Mouse (Mus musculus): ENCODE data around the gene Mrln.
A peak's percentile ranks its signal among the peaks of the same experiment; 100 is the strongest.
"Not testable (repeated sequence)": the region's sequence is repeated elsewhere in the genome, so short reads cannot be mapped to it uniquely, and the experiment has no call there.

Gene Mrln

DNA sequence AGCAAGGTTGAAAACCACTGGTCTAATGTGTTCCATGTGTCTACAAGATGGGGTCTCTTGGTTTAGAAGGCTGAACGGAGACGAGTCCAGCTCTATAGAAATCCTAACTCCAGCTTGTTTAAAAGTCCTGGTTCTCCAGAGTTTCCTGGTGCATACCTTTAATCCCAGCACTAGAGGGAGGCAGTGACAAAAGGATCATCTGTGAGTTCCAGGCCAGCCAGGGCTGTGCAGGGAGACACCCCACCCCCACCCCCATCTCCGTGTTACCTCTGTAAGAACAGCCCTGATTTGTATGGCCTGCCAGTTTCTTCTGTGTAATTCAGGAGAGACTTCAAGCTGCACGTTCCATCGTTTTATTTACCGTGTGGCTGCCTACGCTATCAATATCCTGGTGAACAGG, 8.7 kb upstream of the Mrln start:
- peak; percentile 39 to 60 for DNase-seq

DNA sequence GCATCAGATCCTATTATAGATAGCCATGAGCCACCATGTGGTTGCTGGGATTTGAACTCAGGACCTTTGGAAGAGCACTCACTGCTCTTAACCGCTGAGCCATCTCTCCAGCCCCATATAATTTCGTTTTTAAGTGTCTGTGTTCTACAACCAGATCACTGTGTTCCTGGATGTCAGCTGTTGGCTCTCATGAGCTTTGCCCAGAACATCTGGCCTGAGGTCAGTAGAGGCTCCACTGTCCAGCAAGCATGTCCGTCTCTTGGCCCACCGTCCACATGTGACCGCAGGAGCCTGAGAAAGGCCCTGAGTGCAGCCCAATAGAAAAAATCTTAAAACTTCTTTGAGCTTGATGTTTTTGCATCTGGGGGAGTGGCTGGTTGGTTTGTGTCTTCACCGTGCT, 7.8 kb upstream of the Mrln start:
- peak in 1 of 2 experiments; percentile 72 for DNase-seq

DNA sequence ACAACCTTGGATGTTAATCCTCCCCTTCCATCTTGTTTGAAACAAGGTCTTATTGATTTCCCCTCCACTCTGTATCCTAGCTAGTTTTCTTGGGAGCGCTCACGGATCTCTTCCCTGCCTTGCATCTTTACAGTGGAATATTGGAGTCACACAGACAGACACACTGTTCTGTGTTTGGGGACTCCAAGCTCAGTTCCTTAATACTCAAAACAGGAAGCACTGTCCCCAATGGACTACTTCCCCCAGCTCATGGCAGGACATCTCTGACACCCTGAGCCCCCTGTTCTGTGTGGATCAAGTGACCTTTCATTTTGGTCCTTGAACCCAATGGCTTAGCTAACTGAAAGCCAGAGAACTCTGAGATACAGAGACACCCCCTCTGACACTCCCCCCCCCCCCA, 6.9 kb upstream of the Mrln start:
- no peak for DNase-seq

DNA sequence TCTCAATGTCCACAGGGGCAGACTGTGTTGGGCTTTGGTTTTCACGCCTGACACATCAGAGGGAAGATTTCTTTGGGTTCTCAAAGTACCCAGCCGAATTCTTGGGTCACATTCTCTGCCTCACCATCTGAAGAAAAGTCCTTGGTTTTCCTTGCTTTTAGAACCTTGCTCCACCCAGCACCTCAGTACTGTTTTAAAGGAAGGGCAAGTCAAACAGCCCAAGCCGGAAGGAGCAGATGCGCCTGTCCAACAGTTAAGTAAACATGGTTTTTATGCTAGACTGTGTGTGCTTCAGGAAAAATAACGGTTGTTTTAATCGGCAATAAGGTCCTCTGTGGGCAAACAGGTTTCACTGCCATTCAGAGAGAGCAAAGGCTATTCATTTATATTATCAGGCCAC, 6.5 kb upstream of the Mrln start:
- no peak for DNase-seq

DNA sequence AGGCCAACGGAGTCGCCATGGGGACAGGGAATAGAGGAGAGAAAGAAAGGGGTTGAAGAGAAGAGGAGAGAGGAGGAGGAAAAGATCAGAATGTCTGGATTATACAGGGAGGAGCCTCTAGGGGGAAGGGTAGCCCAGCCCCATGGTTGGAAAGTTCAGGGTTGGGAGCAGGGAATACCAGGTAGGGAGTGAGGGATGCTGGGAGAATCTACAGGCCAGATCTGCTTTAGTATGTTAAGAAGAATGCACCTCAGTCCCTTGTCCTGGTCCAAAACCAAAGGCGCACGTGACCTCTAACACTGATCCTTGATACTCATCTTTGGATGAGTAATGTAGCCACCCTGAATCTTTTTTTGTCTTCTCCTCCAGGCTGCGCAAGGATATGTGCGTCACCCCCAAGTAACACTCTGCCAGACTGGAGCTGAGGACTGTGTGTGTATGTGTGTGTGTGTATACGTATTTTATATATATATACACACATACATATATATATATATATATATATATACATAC, 5.5 kb upstream of the Mrln start:
- DNase-seq = no peak

DNA sequence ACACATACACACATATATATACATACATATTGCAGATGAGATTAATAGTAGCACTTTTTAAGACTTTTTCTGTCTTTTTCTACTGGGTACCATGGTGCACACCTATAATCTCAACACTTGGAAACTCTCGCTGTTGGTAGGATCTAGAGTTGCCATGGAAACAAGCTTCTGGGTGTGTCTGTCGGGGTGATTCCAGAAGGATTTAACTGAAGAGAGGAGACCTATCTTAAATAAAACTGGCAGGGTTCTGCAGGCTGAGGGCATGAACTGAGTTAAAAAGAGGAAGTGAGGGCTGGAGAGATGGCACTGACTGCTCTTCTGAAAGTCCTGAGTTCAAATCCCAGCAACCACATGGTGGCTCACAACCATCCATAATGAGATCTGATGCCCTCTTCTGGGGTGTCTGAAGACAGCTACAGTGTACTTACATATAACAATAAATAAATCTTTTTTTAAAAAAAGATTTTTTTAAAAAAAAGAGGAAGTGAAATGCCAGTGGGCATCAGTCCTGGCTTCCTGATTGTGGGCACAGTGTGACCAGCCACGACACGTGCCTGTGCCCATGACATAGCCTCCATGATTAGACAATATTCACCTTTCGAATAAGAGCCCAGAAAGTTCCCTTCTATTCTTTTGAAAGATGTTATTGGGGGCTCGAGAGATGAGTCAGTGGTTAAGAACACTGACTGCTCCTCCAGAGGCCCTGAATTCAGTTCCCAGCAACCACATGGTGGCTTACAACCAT, 4.8 kb upstream of the Mrln start:
- no peak for DNase-seq

DNA sequence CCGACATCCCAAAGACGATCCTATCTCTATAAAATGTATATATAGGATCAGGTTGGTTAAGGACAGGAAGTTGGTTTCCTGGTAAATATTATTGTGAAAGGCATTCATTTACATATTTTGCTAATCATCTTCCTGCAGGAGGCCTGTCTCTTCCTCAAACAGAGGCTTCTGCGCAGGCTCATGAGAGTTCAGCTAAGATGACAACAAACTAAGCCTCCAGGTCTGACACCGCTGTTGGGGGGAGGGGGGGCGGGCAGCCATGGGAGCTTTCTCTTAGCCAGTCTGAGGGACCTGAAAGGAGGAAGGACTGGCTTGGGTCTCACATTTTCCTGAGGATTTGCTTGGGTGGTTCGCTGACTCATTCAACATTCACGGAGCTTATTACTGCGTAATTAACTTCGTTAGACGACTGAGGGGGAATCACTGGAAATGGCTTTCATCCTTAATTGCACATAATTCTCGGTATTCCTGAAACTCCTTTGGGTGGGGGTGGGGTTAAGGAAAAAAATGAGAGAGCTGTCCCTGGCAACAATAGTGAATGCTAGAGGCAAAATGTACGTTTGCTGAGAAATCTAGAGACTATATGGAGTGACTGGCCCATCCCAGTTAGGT, 3.5 kb upstream of the Mrln start:
- DNase-seq = no peak

DNA sequence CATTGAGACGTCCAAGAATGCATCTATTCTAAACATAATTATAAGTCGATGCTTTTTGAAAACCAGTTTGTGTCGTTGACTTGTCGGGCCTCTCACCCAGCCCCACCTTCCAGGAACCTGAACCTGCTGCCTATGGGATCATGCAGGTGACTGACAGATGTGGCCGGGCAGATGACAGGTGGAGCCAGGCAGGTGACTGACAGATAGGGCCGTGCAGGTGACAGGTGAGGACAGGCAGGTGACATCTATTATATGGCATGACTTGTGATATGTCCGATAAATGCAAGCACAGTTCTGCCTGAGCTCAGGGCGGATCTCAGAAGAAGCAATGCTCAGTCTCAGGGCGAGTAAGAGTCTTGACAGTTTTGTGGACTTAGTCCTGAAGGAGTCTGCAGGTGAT, 6.8 kb downstream of the Mrln start:
- no peak for DNase-seq

DNA sequence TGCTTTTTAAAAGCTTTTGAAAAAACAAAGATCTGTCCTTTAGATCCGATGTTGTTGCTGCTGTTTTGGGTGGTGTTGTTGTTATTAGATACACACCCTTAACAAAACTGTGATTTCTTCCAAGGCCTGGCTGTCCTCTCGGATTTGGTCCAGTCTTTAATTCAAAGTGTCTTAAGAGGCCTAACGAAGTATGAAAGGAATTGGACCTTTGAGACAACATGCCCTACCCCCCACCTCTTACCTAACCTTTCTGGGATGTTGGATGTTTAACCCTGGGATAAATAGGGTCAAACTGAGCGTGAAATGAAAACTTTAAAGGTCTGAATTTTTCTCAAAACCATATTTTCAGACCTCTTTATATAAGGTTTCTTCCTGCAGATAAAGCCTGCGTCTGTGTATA, 16.5 kb downstream of the Mrln start:
- peak; percentile 68 to 78 for DNase-seq

DNA sequence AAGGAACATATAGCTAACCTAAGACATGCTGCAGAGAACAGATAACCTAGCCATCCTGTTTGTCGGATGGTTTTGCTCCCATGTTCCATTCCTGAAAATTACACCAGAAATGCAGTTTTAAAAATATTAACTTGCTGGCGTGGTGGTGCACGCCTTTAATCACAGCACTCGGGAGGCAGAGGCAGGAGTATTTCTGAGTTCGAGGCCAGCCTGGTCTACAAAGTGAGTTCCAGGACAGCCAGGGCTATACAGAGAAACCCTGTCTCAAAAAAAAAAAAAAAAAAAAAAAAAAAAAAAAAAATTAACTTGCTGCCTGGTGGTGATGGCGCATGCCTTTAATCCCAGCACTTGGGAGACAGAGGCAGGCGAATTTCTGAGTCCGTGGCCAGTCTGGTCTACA, 17.8 kb downstream of the Mrln start:
- not testable (repeated sequence) for DNase-seq

DNA sequence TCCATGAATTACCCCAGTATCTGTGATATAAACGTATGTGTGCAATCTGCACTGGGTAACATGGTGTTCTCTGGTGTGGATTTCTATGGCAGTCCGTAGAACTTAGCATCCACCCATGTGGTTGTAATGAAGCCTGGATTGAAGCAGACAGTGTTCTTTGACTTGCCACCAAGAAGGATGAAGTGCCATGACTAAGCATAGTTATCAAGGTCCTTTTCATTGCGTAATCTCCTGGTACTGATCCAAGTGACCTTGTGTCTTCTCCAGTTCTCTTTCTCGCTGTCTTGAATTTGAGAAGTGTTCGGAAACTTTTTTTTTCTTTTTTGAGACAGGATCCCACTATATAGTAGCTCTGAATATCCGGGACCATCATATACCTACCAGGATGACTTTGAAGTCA, 20.1 kb downstream of the Mrln start:
- DNase-seq = peak; percentile 46 to 73

DNA sequence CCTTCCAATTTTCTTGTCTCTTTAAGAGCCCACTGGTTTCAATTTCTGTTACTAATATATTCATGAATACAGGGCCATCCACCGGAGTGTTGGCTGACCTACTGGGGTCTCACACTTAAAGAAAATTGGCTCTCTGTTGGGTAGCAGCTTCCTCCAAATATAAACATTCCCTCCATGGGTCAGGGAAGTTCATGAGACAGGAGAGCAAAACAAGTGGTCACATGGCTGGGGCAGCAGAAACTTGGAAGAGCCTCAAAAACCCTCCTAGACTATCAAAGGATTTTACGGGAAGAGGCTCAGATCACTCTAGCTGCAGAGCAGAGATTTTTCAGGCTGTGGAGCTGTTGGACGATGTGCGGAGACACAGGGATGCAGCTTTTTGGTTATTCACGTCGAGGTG, 21.3 kb downstream of the Mrln start:
- peak; percentile 27 to 63 for DNase-seq

DNA sequence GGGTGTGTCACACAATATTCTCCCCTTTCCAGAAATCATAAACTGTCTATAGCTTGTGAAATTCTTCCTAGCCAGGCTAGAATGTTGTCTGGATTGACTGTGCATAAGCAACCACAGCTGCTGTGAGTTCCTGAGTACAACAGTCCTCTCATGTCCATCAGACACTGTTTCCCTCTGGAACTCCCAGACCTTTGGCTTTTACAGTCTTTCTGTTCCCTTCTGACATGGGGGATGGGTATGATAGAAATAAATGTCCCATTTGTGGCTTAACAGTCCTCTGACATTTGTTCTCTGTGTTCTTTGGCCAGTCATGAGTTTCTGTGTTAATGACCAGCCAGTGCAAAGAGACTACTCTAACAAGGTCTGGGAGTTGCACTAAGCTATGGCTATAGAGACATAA, 22.1 kb downstream of the Mrln start:
- peak in 1 of 2 experiments; percentile 49 for DNase-seq

DNA sequence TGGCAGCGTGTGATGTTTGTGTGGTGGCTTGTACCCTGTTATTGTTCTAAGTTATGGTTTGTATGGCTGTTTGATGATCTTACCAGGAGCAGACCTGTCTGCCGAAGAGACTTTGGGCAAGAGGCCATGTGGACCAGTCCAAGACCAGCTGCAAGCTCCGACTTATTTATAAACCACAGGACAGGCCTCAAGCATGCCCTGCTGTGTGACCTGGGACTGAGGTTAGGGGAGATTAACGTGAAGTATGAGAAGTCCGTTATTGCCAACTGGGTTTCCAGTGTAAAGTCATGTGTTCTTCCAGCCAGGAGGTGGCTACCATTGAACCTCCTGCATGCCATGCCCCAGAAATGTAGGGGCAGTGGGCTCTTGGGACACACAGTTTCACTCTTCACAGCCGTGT, 25.9 kb downstream of the Mrln start:
- no peak for DNase-seq

DNA sequence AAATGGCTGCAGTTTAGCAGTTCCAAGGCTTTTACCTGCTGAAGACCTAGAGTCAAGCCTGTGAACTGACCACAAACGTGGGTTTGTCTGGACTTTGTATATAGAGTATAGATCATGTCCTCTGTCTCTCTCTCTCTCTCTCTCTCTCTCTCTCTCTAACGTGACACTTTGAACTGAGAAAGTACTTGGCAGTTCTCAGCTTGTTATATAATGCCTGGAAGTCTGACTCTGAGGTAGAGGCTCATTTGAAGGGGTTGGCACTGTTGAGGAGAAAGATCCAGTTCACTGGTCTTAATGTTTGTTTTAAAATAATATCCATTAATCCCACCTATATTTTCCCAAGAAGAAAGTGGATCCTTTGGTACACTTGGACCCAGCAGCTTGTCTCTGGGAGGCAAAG, 33.5 kb downstream of the Mrln start:
- no peak for DNase-seq

DNA sequence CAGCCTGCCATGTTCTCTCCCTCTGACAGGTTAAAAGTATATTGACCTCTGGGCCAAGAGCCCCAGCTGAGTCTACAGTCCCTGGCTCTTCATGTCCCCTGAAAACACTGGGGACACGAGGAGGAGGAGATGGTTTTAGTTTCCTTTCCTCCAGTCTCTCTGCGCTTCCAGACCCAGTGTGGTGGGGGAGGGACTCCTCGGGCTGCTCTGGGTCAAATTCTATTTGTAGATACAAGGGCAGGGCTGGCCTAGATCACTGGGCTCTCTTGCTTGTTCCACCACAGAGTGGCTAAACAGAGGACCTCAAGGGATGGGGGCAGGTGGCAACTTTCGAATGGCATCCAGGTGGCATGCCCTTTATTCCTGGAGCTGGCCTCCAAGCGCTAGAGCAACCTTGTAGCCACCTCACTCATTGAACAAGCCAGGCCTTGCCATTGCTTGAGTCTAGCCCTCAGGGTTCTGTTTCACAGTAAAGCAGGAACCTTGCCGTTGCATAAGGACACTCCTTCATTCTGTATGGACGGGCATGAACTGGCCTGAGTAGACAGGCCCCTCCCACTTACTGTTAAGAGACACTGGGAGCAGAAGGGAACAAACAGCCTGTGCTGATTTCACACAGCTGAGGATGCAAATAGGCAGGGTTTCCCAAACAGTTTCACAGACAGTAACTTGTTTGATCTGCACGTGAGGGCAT, 38.4 kb downstream of the Mrln start:
- peak; percentile 48 to 77 for DNase-seq

DNA sequence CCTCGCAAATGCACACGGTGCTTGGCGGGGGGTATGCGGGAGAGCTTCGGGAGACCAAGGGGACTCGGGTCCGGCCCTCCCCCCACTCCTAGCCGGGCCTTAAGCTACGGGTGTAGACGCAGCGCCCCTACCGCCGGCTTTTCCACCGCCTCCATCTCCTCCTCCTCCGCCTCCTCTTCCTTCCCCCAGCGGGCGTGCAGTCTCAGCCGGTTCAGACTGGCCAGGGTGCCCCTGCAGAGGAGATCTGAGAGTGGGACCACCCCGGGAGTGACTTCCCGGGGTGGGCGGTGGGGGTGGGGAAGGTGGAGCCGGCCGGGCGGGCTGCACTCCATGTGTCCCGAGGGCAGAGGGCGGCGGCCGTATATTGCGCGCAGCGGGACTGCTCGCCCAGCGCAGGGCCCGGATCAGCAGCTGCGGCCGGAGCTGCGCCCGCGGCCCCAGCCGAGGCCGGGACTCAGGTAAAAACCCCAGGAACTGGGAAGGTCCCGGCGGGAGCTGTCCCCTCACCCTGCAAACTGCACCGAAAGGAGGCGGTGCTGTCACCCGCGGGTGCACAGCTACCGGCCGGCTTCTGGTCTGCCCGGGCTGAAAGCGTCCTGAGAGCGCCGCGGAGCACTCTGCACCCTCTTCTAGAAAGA, 40.6 kb downstream of the Mrln start, which contains the start of gene Slc16a9:
Gene Slc16a9 (plus strand): TSS at position 180 of the 638 bp plus-strand sequence.
- DNase-seq = peak; percentile 82 to 94

DNA sequence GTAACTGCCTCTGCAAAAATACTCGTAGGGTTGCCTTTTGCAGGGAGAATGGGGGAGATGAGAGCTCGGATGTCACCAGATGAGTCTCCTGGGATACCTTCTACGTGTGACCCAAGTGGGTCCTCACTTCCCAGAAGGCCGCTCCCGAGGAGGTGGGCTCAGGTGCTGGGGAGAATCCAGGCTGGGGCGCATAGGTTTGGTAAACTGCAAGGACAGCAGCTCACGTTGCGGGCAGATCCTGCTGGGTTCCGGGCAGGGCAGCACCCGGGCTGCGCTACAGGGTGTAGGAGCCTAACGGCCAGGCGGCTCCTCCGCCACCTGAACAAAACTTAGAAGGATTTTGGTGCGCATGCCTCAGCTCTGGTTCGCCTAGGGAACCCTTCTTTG, 41.1 kb downstream of the Mrln start:
- peak in 1 of 2 experiments; percentile 62 for DNase-seq

DNA sequence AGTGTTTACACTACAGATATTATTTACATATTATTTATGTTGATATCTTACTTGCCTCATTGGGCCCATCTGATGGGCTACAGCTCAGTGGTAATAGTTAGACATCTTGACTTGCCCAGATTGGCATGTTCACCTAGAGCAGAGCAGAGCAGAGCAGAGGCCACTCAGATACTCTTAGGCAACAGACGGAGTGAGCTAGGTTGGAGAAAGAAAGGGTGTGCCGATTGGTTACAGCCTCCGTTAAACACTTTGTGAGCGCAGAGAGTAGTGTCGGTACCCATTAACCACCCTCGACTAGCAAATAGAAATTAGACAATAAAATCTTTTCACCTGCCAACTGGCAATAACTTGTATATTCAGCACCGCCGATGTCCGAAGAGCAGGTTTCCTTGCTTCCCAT, 41.6 kb downstream of the Mrln start:
- peak; percentile 45 to 74 for DNase-seq

DNA sequence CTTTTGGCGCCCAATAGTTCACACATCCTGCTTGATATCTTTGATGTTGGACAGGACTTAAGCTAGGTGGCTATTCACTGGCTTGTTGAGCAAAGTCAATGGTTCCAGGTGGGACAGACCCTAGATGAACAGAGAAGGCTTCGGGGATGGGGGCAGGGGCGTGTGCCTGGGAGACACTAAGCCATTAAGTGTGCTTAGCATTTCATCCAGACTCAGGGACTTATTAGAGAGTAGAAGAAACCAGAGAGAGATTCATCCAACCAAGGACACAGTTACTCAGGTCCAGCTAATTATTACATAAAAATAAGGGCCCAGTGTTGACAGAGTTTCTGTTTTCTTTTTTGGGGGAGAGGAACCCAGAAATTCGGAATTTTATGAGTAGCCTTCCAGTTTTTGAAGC, 45.9 kb downstream of the Mrln start:
- no peak for DNase-seq

DNA sequence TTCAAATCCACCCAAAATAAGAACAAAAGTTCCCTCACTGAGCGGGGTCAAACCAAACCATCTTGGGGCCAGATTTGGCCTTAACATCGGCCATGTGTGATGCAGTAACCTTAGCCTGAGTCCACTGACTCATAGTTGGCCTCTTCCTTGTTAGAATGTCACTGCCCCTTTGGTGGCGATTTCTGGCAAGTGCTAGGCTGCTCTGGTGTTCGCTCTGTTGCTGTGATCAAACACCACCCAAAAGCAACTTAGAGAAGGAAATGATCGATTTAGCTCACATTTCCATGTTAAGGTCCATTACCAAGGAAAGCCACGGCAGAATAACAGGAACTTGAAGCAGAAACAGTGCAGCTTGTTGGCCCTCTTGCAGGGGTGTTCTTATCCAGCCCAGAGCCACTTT, 46.3 kb downstream of the Mrln start:
- no peak for DNase-seq

DNA sequence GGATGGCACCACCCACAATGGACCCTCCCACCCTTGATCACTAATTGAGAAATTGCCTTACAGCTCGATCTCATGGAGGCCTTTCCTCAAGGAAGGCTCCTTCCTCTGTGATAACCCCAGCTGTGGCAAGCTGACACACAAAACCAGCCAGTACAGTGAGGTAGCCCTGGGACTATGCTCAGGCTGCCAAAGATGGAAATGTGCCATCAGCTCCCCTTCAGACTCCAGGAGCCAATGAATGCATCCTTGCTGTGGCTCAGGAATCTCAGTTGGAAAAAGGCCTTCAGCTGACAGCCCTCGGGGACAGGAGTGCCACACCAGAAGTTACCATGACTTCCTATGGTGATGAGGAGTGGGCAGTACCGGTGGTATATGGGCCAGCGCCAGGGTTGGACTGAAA, 50.2 kb downstream of the Mrln start:
- no peak for DNase-seq

DNA sequence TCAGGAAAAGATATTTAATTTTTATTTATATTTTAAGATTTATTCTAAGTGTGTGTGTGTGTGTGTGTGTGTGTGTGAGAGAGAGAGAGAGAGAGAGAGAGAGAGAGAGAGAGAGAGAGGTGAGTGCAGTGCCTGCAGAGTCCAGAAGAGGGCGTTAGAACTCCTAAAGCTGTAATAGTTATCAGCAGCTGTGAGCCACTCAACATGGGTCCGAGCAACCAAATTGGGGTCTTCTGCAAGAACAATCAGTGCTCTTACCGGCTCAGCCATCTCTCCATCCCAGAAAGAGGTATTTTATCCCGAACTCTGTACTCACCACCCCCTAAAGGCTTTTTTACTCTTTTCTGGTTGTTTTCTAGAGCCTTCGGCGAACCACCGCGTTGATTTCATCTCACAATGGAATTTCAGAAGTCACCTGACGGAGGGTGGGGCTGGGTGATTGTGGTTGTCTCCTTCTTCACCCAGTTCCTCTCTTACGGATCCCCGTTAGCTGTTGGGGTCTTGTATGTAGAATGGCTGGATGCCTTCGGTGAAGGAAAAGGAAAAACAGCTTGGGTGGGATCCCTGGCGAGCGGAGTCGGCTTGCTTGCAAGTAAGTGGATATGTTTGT, 51.2 kb downstream of the Mrln start:
- no peak for DNase-seq
